Mouse (Mus musculus) thymus, adult 2 months (tissue): Measurements from ENCODE around the gene Tmem164.

ENCODE experiments used
- CTCF ChIP-seq: fragments of 200-500 bp; IDR thresholded peaks from 2 replicates; pipeline ENCODE4 v1.5.1; 2012; ENCODE audit warnings: mild to moderate bottlenecking, control low read depth, low read length, moderate library complexity, borderline replicate concordance; ENCODE audit not compliant: control insufficient read depth, poor library complexity, insufficient read depth; ENCODE audit errors: extremely low read depth
- POLR2A ChIP-seq: fragments of 200-500 bp; IDR thresholded peaks from 2 replicates; pipeline ENCODE4 v1.6.1; 2012; ENCODE audit warnings: mild to moderate bottlenecking, low read length, control low read depth, moderate library complexity; ENCODE audit not compliant: control insufficient read depth, poor library complexity, insufficient read depth; ENCODE audit errors: extremely low read depth

DNA sequence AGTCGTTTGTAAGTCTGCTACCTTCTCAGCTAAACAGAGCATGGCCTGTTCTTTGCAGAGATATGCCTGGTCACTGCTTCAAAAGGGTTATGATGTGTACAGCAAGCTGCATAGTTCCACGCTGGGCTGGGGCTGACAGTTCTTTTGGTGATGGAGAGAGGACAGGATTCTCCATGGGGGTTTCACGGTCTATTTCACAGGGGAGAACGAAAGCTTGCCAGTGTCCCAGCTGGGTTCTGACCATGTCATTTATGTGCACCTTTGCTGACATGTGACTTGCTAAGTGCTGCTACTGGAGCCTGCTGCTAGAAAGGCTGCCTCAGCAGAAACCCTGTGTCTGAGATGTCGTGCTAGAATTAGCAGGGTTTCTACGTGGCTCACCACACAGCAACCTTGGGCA, 74.3 kb downstream of the Tmem164 start:
- TF ChIP-seq POLR2A (no peak), CTCF (no peak)
